Mouse (Mus musculus) embryonic fibroblast, embryonic 13.5 days (primary cell): ENCODE measurements around the gene Scrn1. TPM values are rescaled to one million over a fixed set of nuclear protein-coding genes. Genes with fewer than 3 reads are reported as not detected.

ENCODE experiments used
- H3K27ac ChIP-seq: 2 replicates; pipeline ENCODE4 v1.5.1; 2012; ENCODE audit warnings: low read length, control low read depth, inconsistent platforms; ENCODE audit not compliant: insufficient read depth
- H3K4me1 ChIP-seq: 2 replicates; pipeline ENCODE4 v1.6.1; 2011; ENCODE audit warnings: low read length; ENCODE audit not compliant: control insufficient read depth, insufficient read depth
- H3K4me3 ChIP-seq: 2 replicates; pipeline ENCODE4 v1.5.1; 2011; ENCODE audit warnings: mild to moderate bottlenecking, control low read depth, low read length; ENCODE audit not compliant: insufficient read depth
- CTCF ChIP-seq: IDR thresholded peaks from 2 replicates; pipeline ENCODE4 v1.5.1; 2011; ENCODE audit warnings: mild to moderate bottlenecking, control low read depth, low read length, moderate library complexity, borderline replicate concordance; ENCODE audit not compliant: insufficient read depth
- POLR2A ChIP-seq: IDR thresholded peaks from 2 replicates; pipeline ENCODE4 v1.6.1; 2011; ENCODE audit warnings: low read depth, mild to moderate bottlenecking, control low read depth, low read length, moderate library complexity
- polyA plus RNA-seq: library from polyadenylated mRNA; stranded (reverse); fragments of >200 nt; gene quantifications from 2 replicates; pipeline ENCODE4 v1.2.4, GENCODE M21; 2011; ENCODE audit warnings: low read depth; ENCODE audit not compliant: missing spikeins, insufficient read length

Scrn1 gene
- polyA plus RNA-seq, 1 experiment, result 19.9 TPM

DNA sequence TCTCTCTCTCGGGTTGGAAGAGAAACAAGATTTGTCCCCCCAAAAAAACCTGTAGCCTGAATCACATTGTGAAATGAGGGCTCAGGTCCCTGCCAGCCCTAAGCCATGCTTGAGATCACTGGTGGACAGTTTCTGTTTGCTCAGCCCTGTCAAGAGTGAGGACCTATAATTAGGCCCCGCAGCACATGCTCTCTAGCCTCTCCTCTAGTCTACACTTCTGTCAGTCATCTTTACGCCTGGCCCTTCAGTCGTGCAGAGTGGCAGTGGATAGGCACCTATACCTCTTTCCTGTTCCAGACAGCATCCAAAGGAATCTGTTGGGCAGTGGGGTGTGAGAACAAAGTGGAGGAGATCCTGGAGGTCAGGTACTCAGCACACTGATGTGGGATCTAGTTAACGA lies 58.5 kb downstream of the Scrn1 start:
- H3K27ac ChIP-seq, result no peak overlapping the region
- no peak overlapping the region for H3K4me3 ChIP-seq
- TF ChIP-seq CTCF, result no peak
- TF ChIP-seq POLR2A, result no peak
- H3K4me1 ChIP-seq, result no peaks in the 10 kb centered on the region

DNA sequence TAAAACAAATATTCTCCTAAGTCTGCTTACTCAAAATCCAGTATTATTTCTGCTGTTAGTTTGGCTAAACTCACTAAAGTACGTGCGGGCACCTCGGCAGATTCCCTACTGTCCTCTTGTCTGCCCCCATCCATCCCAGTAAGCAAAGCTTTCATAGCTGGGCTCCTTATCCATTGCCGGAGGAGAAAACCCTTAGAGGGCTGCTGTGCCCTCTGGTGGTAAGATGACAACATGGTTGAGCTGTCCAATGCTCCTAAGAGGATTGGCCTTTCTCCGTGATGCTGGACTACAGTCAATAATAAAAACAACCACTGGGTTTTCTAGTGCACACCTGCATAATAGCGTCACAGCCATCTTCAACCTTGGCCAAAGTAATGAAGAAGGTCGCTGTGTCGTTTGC lies 59.3 kb downstream of the Scrn1 start:
- Histone ChIP-seq H3K27ac (no peak overlapping the region), H3K4me3 (no peak overlapping the region), H3K4me1 (no peaks in the 10 kb centered on the region)
- TF ChIP-seq CTCF (peak; percentile 21; the same call in 1 of the 2 replicates), POLR2A (no peak)

DNA sequence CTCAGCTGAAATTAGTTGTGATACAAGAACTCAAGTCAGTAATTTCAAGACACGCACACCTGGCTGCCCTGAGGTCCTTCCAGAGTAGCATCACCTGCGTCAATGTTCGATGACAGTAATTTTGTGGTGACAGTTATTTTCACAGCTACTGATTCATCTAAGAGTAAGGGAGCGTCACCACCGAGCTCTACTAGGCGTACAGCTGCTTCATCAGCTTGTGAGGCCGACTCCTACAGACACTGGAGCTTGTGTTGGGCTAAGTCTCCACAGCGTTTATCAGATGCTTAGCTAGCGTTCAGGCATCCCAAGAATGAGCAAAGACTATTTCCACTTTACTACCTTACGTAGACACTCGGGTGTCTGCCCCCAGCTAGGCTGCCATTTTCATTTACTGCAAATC lies 60.0 kb downstream of the Scrn1 start:
- Histone ChIP-seq H3K4me1 (no peaks in the 10 kb centered on the region), H3K27ac (no peak overlapping the region), H3K4me3 (no peak overlapping the region)
- TF ChIP-seq CTCF (no peak), POLR2A (no peak)

DNA sequence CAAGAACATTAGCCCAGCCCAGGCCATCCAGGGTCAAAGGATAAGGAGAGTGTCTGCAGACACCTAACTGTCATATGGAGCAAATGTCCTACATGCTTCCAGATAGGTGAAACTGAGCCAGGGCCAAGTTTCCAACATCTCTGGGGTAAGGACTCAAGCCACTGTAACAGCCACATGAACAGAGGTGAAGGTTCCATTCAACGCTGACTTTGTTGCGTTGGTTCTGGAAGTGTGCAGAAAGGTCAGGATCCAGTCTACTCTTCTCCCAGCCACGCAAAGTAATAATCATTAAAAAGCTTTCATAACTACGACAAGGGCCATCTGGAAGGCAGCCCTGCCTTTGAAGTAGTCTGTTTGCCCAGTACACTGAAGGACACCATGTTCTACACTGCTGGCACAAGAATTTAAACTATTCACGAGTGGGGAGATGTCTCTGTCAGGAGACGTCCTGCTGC lies 63.6 kb downstream of the Scrn1 start:
- TF ChIP-seq POLR2A, result no peak
- no peak for TF ChIP-seq CTCF
- Histone ChIP-seq H3K4me3 (no peak overlapping the region), H3K4me1 (no peaks in the 10 kb centered on the region), H3K27ac (no peak overlapping the region)

DNA sequence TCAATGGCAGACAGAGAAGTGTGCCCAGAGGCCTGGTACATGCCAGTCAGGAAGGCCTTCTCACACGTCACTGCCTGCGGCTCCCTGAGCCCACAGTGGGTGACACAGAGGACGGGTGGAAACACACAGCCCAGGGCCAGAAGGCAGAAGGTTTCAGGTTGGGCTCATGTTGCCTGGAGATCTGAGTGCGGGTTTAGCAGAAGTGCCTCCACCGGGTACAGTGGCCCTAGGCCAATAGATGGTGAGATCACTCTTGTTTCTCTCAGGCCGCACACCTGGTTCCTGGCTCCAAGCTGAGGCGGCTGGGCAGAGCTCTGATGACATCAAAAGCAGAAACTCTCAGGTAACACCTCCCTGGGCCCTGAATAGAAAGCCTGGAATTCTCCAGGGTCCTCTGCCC lies 70.1 kb downstream of the Scrn1 start:
- H3K4me3 ChIP-seq, result no peak overlapping the region
- no peak overlapping the region for H3K27ac ChIP-seq
- TF ChIP-seq POLR2A, result no peak
- H3K4me1 ChIP-seq, result no peaks in the 10 kb centered on the region

DNA sequence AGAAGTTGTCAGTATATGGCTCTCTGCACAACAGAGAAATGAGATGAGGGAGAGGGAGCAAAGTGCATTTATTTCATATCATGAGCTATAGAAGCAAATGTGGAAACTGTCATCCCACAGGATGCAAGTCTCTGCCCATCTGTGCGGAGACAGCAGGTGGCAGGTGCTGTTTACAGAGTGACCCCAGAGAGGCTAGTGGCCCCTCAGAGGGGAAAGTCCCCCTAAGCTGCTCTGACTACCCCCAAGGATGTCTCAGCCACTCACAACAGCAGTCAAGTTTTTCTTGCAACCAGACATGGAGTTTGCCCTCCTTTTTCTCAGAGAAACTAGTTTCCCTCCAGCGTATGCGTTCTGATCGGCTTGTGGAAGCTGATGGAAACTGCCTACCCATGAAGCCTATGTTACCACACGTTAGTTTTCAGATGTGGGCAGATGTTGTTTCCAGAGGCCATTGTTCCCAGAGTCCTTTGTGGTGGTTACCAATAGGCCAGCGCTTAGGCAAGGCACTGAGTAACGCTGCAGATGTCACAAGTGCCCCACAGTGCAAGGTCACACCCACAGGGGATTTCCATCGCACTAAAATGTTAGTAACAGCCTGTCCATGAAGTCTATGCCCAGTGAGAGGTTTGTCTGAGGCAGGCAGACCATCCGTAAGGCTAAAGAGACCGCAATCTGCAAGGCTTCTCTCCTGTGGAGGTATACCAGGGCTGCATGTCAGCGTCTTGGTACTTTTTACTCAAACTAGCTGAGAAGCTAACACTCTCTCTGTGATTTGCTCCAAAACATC lies 71.5 kb downstream of the Scrn1 start:
- Histone ChIP-seq H3K4me1 (no peaks in the 10 kb centered on the region), H3K27ac (no peak overlapping the region), H3K4me3 (no peak overlapping the region)
- TF ChIP-seq CTCF, result no peak
- TF ChIP-seq POLR2A, result no peak

DNA sequence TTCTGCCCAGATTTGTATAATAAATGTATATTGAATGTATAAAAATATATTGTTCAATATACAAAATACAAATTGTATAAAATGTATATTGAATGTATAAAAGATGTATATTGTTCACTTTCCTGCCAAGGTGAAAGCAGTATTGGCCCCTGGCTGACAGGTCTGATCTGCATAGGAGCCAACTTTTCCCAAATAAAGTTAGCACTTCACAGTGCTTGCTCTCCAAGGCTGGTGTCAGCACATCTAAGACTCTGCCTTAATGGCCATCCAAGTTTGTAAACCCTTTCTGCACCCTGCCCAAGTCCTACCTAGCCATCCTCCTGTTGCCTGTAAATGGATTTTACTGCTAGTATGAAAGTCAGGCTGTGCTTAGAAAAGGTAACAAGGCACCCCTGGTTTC lies 72.2 kb downstream of the Scrn1 start:
- Histone ChIP-seq H3K4me3 (no peak overlapping the region), H3K27ac (no peak overlapping the region), H3K4me1 (no peaks in the 10 kb centered on the region)
- no peak for TF ChIP-seq CTCF
- no peak for TF ChIP-seq POLR2A

DNA sequence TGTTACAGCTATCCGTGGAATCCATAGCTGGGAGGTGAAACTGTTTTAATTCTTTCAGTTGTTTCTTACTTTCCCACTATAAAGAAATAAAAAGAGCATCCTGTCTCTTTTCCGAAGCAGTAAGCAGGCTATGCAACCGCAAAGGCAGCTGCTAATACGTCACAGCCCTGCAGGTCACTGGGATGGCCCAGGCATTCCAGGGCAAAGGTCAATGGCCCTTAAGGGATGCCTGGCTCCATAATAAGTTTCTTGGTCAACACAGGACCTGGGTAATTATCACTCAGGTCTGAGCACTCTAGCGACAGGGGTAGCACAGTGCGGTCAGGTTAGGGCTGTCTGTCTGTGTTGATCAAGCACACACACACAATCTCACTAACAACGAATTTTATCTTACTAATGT lies 75.2 kb downstream of the Scrn1 start:
- TF ChIP-seq CTCF (no peak), POLR2A (no peak)
- Histone ChIP-seq H3K27ac (no peak overlapping the region), H3K4me1 (no peaks in the 10 kb centered on the region), H3K4me3 (no peak overlapping the region)

DNA sequence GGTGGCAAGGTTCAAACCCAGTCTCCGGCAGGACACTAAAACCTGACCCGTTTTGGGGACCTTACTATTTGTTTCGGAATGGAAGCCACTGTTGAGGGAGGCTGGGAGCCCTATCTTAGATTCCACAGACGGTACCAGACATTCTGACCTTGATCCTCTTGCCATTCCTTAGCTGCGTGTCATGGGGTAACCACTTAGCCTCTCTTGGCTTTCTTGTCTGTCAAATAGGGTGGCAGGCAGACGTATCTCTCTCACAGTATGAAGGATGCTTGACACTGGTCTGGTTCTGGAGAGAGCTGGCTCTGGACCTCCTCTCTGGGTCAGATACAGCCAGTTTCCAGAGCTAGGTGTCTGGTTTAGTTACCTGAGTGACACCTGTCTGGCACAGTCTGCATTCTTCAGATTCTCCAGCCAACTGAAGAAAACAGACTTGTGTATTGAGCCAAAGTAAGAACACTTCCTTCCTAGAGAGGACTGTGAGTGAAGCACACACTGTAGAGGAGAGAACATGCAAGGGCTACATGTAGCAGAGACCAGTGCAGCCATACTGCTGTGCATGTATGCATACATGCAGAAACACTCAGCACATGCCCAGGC lies 80.2 kb downstream of the Scrn1 start:
- Histone ChIP-seq H3K27ac (no peak overlapping the region), H3K4me3 (no peak overlapping the region), H3K4me1 (no peaks in the 10 kb centered on the region)
- TF ChIP-seq POLR2A (no peak), CTCF (no peak)

DNA sequence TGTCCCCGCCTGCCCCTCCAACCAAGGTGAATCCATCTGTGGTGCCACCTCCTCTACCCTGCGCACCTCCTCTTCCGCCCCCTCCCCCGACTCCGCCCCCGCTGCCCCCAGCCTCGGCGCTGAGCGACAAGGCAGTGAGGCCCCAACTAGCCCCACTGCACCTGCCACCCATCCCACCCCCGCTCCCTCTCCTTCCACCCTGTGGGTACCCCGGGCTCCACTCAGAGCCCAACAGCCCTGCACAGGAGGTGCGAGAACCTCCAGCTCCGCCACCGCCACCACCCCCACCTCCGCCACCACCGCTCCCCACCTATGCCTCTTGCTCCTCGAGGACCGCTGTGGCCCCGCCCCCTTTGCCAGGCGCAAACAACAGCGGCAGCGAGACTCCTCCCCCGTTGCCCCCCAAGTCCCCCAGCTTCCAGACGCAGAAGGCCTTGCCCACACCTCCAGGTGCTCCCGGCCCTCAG lies 80.8 kb downstream of the Scrn1 start:
- TF ChIP-seq POLR2A (no peak), CTCF (no peak)
- H3K4me3 ChIP-seq, result no peak overlapping the region
- H3K27ac ChIP-seq, result no peak overlapping the region
- no peaks in the 10 kb centered on the region for H3K4me1 ChIP-seq
